Mouse (Mus musculus) MEL (cell line): ENCODE data around the gene Cep135. TPM values are rescaled to one million over a fixed set of nuclear protein-coding genes. Genes with fewer than 3 reads are reported as not detected.
A peak's percentile ranks its signal among the peaks of the same experiment; 100 is the strongest.

Source experiments
- DNase-seq: peaks from one replicate; pipeline ENCODE4 v3.0.0; 2011; ENCODE audit warnings: low read depth, low spot score
- H3K27ac ChIP-seq: 2 replicates; pipeline ENCODE4 v1.5.1; 2012; ENCODE audit warnings: low read depth, mild to moderate bottlenecking, control low read depth, low read length, moderate library complexity; ENCODE audit not compliant: control insufficient read depth
- H3K27me3 ChIP-seq, 2 experiments: fragments of 150-350 bp in 1 of 2; sonication (generic) in 1 of 2; 2 replicates each; pipeline ENCODE4 v1.6.1; 2012; ENCODE audit warnings: low read length in 2 of 2, mild to moderate bottlenecking in 2 of 2, improper control_type of control experiment in 1 of 2, moderate library complexity in 1 of 2; ENCODE audit not compliant: insufficient read depth in 2 of 2, control insufficient read depth in 1 of 2
- H3K36me3 ChIP-seq, 2 experiments: 2 replicates each; pipeline ENCODE4 v1.6.1; 2012 to 2014; ENCODE audit warnings: low read length in 2 of 2, improper control_type of control experiment in 1 of 2, inconsistent platforms in 1 of 2, mild to moderate bottlenecking in 1 of 2; ENCODE audit not compliant: insufficient read depth in 2 of 2, control insufficient read depth in 1 of 2
- H3K4me1 ChIP-seq, 2 experiments: fragments of 150-350 bp in 1 of 2; sonication (generic) in 1 of 2; 2 replicates each; pipeline ENCODE4 v1.6.1; 2012; ENCODE audit warnings: low read length in 2 of 2, improper control_type of control experiment in 1 of 2, mild to moderate bottlenecking in 1 of 2; ENCODE audit not compliant: insufficient read depth in 2 of 2, control insufficient read depth in 1 of 2
- H3K4me3 ChIP-seq, 2 experiments: fragments of 150-350 bp in 1 of 2; sonication (generic) in 1 of 2; 2 replicates each; pipeline ENCODE4 v1.5.1; 2012; ENCODE audit warnings: low read depth in 2 of 2, low read length in 2 of 2, mild to moderate bottlenecking in 2 of 2, moderate library complexity in 2 of 2, control low read depth in 1 of 2, improper control_type of control experiment in 1 of 2; ENCODE audit not compliant: control insufficient read depth in 1 of 2, insufficient read depth in 1 of 2
- H3K79me2 ChIP-seq: 2 replicates; pipeline ENCODE4 v1.6.1; 2012; ENCODE audit warnings: mild to moderate bottlenecking, low read length, moderate library complexity; ENCODE audit not compliant: control insufficient read depth, poor library complexity, insufficient read depth
- H3K9ac ChIP-seq: 2 replicates; pipeline ENCODE4 v1.6.1; 2012; ENCODE audit warnings: low read depth, mild to moderate bottlenecking, control low read depth, low read length, moderate library complexity; ENCODE audit not compliant: control insufficient read depth, poor library complexity, severe bottlenecking
- H3K9me3 ChIP-seq: fragments of 150-350 bp; sonication (generic); replicated peaks from 2 replicates; pipeline ENCODE4 v1.6.1; 2012; ENCODE audit warnings: mild to moderate bottlenecking, low read length, improper control_type of control experiment, moderate library complexity; ENCODE audit not compliant: insufficient read depth
- CHD2 ChIP-seq: IDR thresholded peaks from 2 replicates; pipeline ENCODE4 v1.6.1; 2011; ENCODE audit warnings: low read length, improper control_type of control experiment
- E2F4 ChIP-seq: IDR thresholded peaks from 2 replicates; pipeline ENCODE4 v1.6.1; 2011; ENCODE audit warnings: low read depth, low read length, improper control_type of control experiment, borderline replicate concordance
- ELF1 ChIP-seq: IDR thresholded peaks from 2 replicates; pipeline ENCODE4 v1.6.1; 2014; ENCODE audit warnings: low read depth, mild to moderate bottlenecking, inconsistent platforms, low read length, improper control_type of control experiment, moderate library complexity
- EP300 ChIP-seq, 2 experiments: IDR thresholded peaks; 2 replicates each; pipeline ENCODE4 v1.6.1; 2011; ENCODE audit warnings: improper control_type of control experiment in 2 of 2, low read length in 2 of 2, low read depth in 1 of 2, mild to moderate bottlenecking in 1 of 2
- ETS1 ChIP-seq: IDR thresholded peaks from 2 replicates; pipeline ENCODE4 v1.6.1; 2012; ENCODE audit warnings: low read depth, mild to moderate bottlenecking, inconsistent platforms, low read length, improper control_type of control experiment, moderate library complexity
- GATA1 ChIP-seq: IDR thresholded peaks from 2 replicates; pipeline ENCODE4 v1.6.1; 2011; ENCODE audit warnings: low read depth, low read length, improper control_type of control experiment
- HCFC1 ChIP-seq: IDR thresholded peaks from 2 replicates; pipeline ENCODE4 v1.6.1; 2012; ENCODE audit warnings: low read depth, mild to moderate bottlenecking, inconsistent platforms, low read length, improper control_type of control experiment, moderate library complexity
- JUND ChIP-seq: IDR thresholded peaks from 2 replicates; pipeline ENCODE4 v1.6.1; 2011; ENCODE audit warnings: low read depth, mild to moderate bottlenecking, improper control_type of control experiment, low read length
- KAT2A ChIP-seq: conservative IDR thresholded peaks from 2 replicates; pipeline ENCODE4 v1.6.1; 2012; ENCODE audit warnings: low read depth, low read length, improper control_type of control experiment, inconsistent platforms
- MAFK ChIP-seq: IDR thresholded peaks from 2 replicates; pipeline ENCODE4 v1.6.1; 2011; ENCODE audit warnings: low read depth, mild to moderate bottlenecking, low read length, improper control_type of control experiment, borderline replicate concordance
- MAX ChIP-seq: IDR thresholded peaks from 2 replicates; pipeline ENCODE4 v1.6.1; 2011; ENCODE audit warnings: low read length, improper control_type of control experiment
- MAZ ChIP-seq: IDR thresholded peaks from 2 replicates; pipeline ENCODE4 v1.6.1; 2012; ENCODE audit warnings: low read depth, mild to moderate bottlenecking, inconsistent platforms, low read length, improper control_type of control experiment
- MEF2A ChIP-seq: IDR thresholded peaks from 2 replicates; pipeline ENCODE4 v1.6.1; 2014; ENCODE audit warnings: low read depth, mild to moderate bottlenecking, inconsistent platforms, low read length, improper control_type of control experiment; ENCODE audit not compliant: poor library complexity, insufficient replicate concordance, severe bottlenecking; ENCODE audit errors: extremely low read depth
- MXI1 ChIP-seq: IDR thresholded peaks from 2 replicates; pipeline ENCODE4 v1.6.1; 2011; ENCODE audit warnings: mild to moderate bottlenecking, low read depth, low read length, improper control_type of control experiment
- MYC ChIP-seq: IDR thresholded peaks from 2 replicates; pipeline ENCODE4 v1.6.1; 2011; ENCODE audit warnings: low read depth, mild to moderate bottlenecking, low read length, improper control_type of control experiment, moderate library complexity
- POLR2A ChIP-seq, 2 experiments: IDR thresholded peaks; 2 replicates each; pipeline ENCODE4 v1.6.1; 2011 to 2012; ENCODE audit warnings: low read length in 2 of 2, mild to moderate bottlenecking in 2 of 2, control low read depth in 1 of 2, improper control_type of control experiment in 1 of 2, low read depth in 1 of 2, moderate library complexity in 1 of 2; ENCODE audit not compliant: control insufficient read depth in 1 of 2, insufficient read depth in 1 of 2, poor library complexity in 1 of 2
- POLR2AphosphoS2 ChIP-seq: IDR thresholded peaks from 2 replicates; pipeline ENCODE4 v1.6.1; 2011; ENCODE audit warnings: low read length, improper control_type of control experiment
- RCOR1 ChIP-seq: IDR thresholded peaks from 2 replicates; pipeline ENCODE4 v1.6.1; 2012; ENCODE audit warnings: low read depth, mild to moderate bottlenecking, inconsistent platforms, low read length, improper control_type of control experiment
- SMC3 ChIP-seq: IDR thresholded peaks from 2 replicates; pipeline ENCODE4 v1.6.1; 2011; ENCODE audit warnings: low read depth, low read length, improper control_type of control experiment
- TAL1 ChIP-seq: IDR thresholded peaks from 2 replicates; pipeline ENCODE4 v1.6.1; 2012; ENCODE audit warnings: mild to moderate bottlenecking, inconsistent platforms, low read length, moderate library complexity, mixed read lengths
- TBP ChIP-seq: IDR thresholded peaks from 2 replicates; pipeline ENCODE4 v1.8.0; 2011; ENCODE audit warnings: low read depth, low read length, improper control_type of control experiment
- TCF12 ChIP-seq: IDR thresholded peaks from 2 replicates; pipeline ENCODE4 v1.6.1; 2014; ENCODE audit warnings: low read depth, mild to moderate bottlenecking, inconsistent platforms, low read length, improper control_type of control experiment, moderate library complexity
- ZKSCAN1 ChIP-seq: IDR thresholded peaks from 2 replicates; pipeline ENCODE4 v1.6.1; 2012; ENCODE audit warnings: low read depth, mild to moderate bottlenecking, inconsistent platforms, low read length, improper control_type of control experiment, moderate library complexity
- polyA plus RNA-seq, 2 experiments: library from polyadenylated mRNA; stranded (reverse) in 1 of 2; unstranded in 1 of 2; fragments of >175 nt in 1 of 2; fragments of >200 nt in 1 of 2; gene quantifications; 2 replicates each; pipeline versions ENCODE4 v1.2.1 to v1.2.4; 2012; ENCODE audit warnings: low replicate concordance in 2 of 2, low read depth in 1 of 2; ENCODE audit not compliant: insufficient read length in 2 of 2, insufficient read depth in 1 of 2, missing spikeins in 1 of 2
- total RNA-seq: library from RNA; depleted of rRNA; stranded (reverse); fragments of 300-350 nt; gene quantifications from 2 replicates; pipeline ENCODE4 v1.2.3, GENCODE M21; 2012

Cep135 gene
- total and polyA plus RNA-seq, 3 experiments, result 9.2 to 9.3 TPM; not detected in 1

- no peak for TF ChIP-seq KAT2A
- TF ChIP-seq MAZ, result 0 out of 2 replicates have a peak, but pooled peaks have one; percentile 57
- peak; percentile 74 for TF ChIP-seq TAL1
- no peak for TF ChIP-seq POLR2AphosphoS2
- TF ChIP-seq ETS1, result peak; percentile 69
- peak; percentile 37; the same call in 1 of the 2 replicates for TF ChIP-seq HCFC1
- peak; percentile 82 for TF ChIP-seq MYC
- no peak for TF ChIP-seq E2F4
- TF ChIP-seq CHD2, result no peak
- peak; percentile 65 for TF ChIP-seq TBP
These were observed 69.8 kb downstream of the Cep135 start (continued) for GRCm38 (mm10) chr5:76658084-76658934.

- Histone ChIP-seq H3K79me2 (peaks cover 5% of the 10 kb centered on the region; the same call in 1 of the 2 replicates), H3K27me3 (no peaks in the 10 kb centered on the region), H3K27ac (no peak overlapping the region), H3K4me1 (peaks cover 13 to 27% of the 10 kb centered on the region in 2 experiments), H3K36me3 (peaks cover 0 to 34% of the 10 kb centered on the region in 2 experiments; a peak in 2 of 4 replicates), H3K9me3 (no peaks in the 10 kb centered on the region), H3K9ac (no peak overlapping the region), H3K4me3 (no peak overlapping the region)
- TF ChIP-seq MEF2A (no peak), ZKSCAN1 (peak; percentile 97)
- no peak for DNase-seq
These were observed 71.6 kb downstream of the Cep135 start for GRCm38 (mm10) chr5:76659958-76660635.

- TF ChIP-seq TAL1, result peak; percentile 77
- no peak for TF ChIP-seq MAFK
- TF ChIP-seq SMC3, result no peak
- TF ChIP-seq TBP, result no peak
- TF ChIP-seq POLR2AphosphoS2, result no peak
- TF ChIP-seq CHD2, result no peak
- peak; percentile 73 to 75 for TF ChIP-seq EP300 (IDR thresholded peaks at IDR 0.05; ENCODE audit: low read depth in 1 of 2, low read length in 2 of 2)
- TF ChIP-seq E2F4, result no peak
- TF ChIP-seq MEF2A, result no peak
- peak; percentile 77; the same call in 1 of the 2 replicates for TF ChIP-seq TCF12
- TF ChIP-seq JUND, result no peak
- TF ChIP-seq MXI1, result peak; percentile 71
- TF ChIP-seq ETS1, result peak; percentile 77
- TF ChIP-seq RCOR1, result 0 out of 2 replicates have a peak, but pooled peaks have one; percentile 40
- TF ChIP-seq MYC, result peak; percentile 62; the same call in 1 of the 2 replicates
- peak; percentile 59 for TF ChIP-seq MAX
- no peak for TF ChIP-seq POLR2A (IDR thresholded peaks at IDR 0.05; ENCODE audit: control insufficient read depth in 1 of 2, insufficient read depth in 1 of 2, low read depth in 1 of 2, low read length in 2 of 2, poor library complexity in 1 of 2)
- TF ChIP-seq GATA1, result peak; percentile 71
- no peak for TF ChIP-seq ELF1
- Histone ChIP-seq H3K4me1 (peaks cover 13 to 27% of the 10 kb centered on the region in 2 experiments), H3K9me3 (no peaks in the 10 kb centered on the region), H3K4me3 (no peak overlapping the region), H3K27ac (no peak overlapping the region), H3K27me3 (no peaks in the 10 kb centered on the region), H3K79me2 (peaks cover 5% of the 10 kb centered on the region; the same call in 1 of the 2 replicates), H3K9ac (no peak overlapping the region), H3K36me3 (peaks cover 0 to 34% of the 10 kb centered on the region in 2 experiments; a peak in 2 of 4 replicates)
- DNase-seq, result peak; percentile 58
These were observed 72.8 kb downstream of the Cep135 start for GRCm38 (mm10) chr5:76661310-76661709.
